Mouse (Mus musculus): Measurements from ENCODE around the gene Pcbd1.

GRCm38 (mm10) chr10:61039657-61040056 lies 49.5 kb upstream of the Pcbd1 start:
- TF ChIP-seq GATA1 (IDR thresholded peaks at IDR 0.05; ENCODE audit: borderline replicate concordance, low read length) (no peak), FLI1 (IDR thresholded peaks at IDR 0.05; ENCODE audit: low read length) (no peak)

Measured in megakaryocyte, embryonic 14.5 days (primary cell).